Mouse (Mus musculus): Measurements from ENCODE around the gene Cd101. TPM values are rescaled to one million over a fixed set of nuclear protein-coding genes. Genes with fewer than 3 reads are reported as not detected.
A peak's percentile ranks its signal among the peaks of the same experiment; 100 is the strongest.

Gene Cd101
- polyA plus RNA-seq (2015; fragmentation: Nextera tagmentation; extraction: Ambion mirVana) = not detected in 2 replicates

GRCm38 (mm10) chr3:101029339-101029738, at the start of gene Cd101:
Gene Cd101 (minus strand): TSS chr3:101029556.
- 95% methylated on average over 4 of the region's 4 CpGs for WGBS

DNA sequence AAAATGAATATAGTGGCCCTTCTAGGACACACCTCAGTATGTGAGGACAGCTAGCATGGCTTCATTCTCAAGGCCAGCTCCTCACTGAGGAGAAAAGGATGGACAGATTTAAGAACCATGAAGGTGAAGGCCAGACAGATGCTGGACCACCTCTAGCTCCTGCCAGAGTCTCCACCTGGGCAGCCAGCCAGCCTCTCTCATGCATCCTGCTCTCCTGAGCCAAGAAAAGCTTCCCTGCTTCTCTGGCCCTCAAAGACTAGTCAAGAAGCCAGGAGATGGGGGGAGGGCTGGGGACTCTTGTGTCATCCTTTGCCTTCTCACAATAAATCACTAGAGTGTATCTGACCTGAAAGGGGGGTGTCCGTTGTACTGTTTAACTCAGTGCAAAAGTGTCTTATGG, 49.0 kb upstream of the Cd101 start:
- ATAC-seq = no peak
- peaks cover 6% of the 10 kb centered on the region; the same call in 1 of the 2 replicates for H3K36me3 ChIP-seq (ENCODE audit: control insufficient read depth, insufficient read depth, low read length)
- H3K27me3 ChIP-seq (ENCODE audit: control insufficient read depth, insufficient read depth, low read depth, low read length) = no peaks in the 10 kb centered on the region
- H3K4me1 ChIP-seq (ENCODE audit: control insufficient read depth, insufficient read depth, low read length) = no peaks in the 10 kb centered on the region; the same call in 1 of the 2 replicates
- H3K9ac ChIP-seq (ENCODE audit: low read depth, low read length) = no peak overlapping the region
- WGBS = 88% methylated on average over 1 of the region's 1 CpGs
- H3K27ac ChIP-seq (ENCODE audit: low read length) = no peak overlapping the region
- no peaks in the 10 kb centered on the region for H3K9me3 ChIP-seq (replicated peaks; ENCODE audit: control insufficient read depth, low read length, poor library complexity, severe bottlenecking)
- H3K4me2 ChIP-seq (ENCODE audit: low read length) = no peak overlapping the region
- H3K4me3 ChIP-seq (ENCODE audit: low read depth, low read length) = no peak overlapping the region

More at GRCm38 (mm10) chr3:101029339-101029738, at the start of gene Cd101:
- Histone ChIP-seq H3K36me3 (ENCODE audit: control insufficient read depth, insufficient read depth, low read length) (no peaks in the 10 kb centered on the region), H3K9ac (ENCODE audit: low read depth, low read length) (no peak within 1 kb of the TSS), H3K4me1 (ENCODE audit: control insufficient read depth, insufficient read depth, low read length) (no peaks in the 10 kb centered on the region), H3K9me3 (replicated peaks; ENCODE audit: control insufficient read depth, low read length, poor library complexity, severe bottlenecking) (no peaks in the 10 kb centered on the region), H3K27ac (ENCODE audit: low read length) (no peak within 1 kb of the TSS), H3K27me3 (ENCODE audit: control insufficient read depth, insufficient read depth, low read depth, low read length) (no peaks in the 10 kb centered on the region), H3K4me3 (ENCODE audit: low read depth, low read length) (no peak within 1 kb of the TSS), H3K4me2 (ENCODE audit: low read length) (no peak within 1 kb of the TSS)
- ATAC-seq = no peak

GRCm38 (mm10) chr3:101077710-101078100, 48.3 kb upstream of the Cd101 start:
- Histone ChIP-seq H3K27me3 (ENCODE audit: control insufficient read depth, insufficient read depth, low read depth, low read length) (no peaks in the 10 kb centered on the region), H3K9ac (ENCODE audit: low read depth, low read length) (no peak overlapping the region), H3K27ac (ENCODE audit: low read length) (no peak overlapping the region), H3K4me3 (ENCODE audit: low read depth, low read length) (no peak overlapping the region), H3K9me3 (replicated peaks; ENCODE audit: control insufficient read depth, low read length, poor library complexity, severe bottlenecking) (no peaks in the 10 kb centered on the region), H3K36me3 (ENCODE audit: control insufficient read depth, insufficient read depth, low read length) (peaks cover 6% of the 10 kb centered on the region; the same call in 1 of the 2 replicates), H3K4me2 (ENCODE audit: low read length) (no peak overlapping the region), H3K4me1 (ENCODE audit: control insufficient read depth, insufficient read depth, low read length) (peaks cover 2% of the 10 kb centered on the region; the same call in 1 of the 2 replicates)
- WGBS = 84% methylated on average over 6 of the region's 6 CpGs
- ATAC-seq = no peak

GRCm38 (mm10) chr3:101076966-101077709, 47.8 kb upstream of the Cd101 start:
- no peak overlapping the region for H3K27ac ChIP-seq (ENCODE audit: low read length)
- 93% methylated on average over 25 of the region's 25 CpGs for WGBS
- H3K36me3 ChIP-seq (ENCODE audit: control insufficient read depth, insufficient read depth, low read length) = peaks cover 6% of the 10 kb centered on the region; the same call in 1 of the 2 replicates
- no peak overlapping the region for H3K4me3 ChIP-seq (ENCODE audit: low read depth, low read length)
- peaks cover 5% of the 10 kb centered on the region; the same call in 1 of the 2 replicates for H3K4me1 ChIP-seq (ENCODE audit: control insufficient read depth, insufficient read depth, low read length)
- no peak for ATAC-seq
- no peaks in the 10 kb centered on the region for H3K9me3 ChIP-seq (replicated peaks; ENCODE audit: control insufficient read depth, low read length, poor library complexity, severe bottlenecking)
- H3K27me3 ChIP-seq (ENCODE audit: control insufficient read depth, insufficient read depth, low read depth, low read length) = no peaks in the 10 kb centered on the region
- H3K9ac ChIP-seq (ENCODE audit: low read depth, low read length) = no peak overlapping the region
- H3K4me2 ChIP-seq (ENCODE audit: low read length) = no peak overlapping the region

DNA sequence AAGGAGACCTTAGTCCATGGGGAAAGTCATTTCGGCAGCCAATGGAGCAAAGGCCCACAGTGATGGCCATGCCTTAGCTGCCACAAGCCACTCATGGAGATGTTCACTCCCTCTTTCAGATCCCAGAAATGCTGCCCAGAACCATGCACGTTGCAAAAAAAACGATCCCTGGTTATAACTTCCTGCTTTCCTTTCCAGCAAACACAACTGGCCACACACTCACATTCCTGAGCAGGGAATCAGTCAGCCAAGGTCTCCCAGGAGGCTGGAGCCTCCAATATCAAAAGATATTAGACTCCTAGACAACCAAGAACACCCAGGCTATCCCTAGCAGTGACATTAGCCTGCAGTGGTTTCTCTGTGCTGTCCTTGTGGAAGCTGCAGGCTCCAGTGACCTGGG, 46.5 kb upstream of the Cd101 start:
- Histone ChIP-seq H3K4me1 (ENCODE audit: control insufficient read depth, insufficient read depth, low read length) (peaks cover 18% of the 10 kb centered on the region), H3K4me3 (ENCODE audit: low read depth, low read length) (no peak overlapping the region), H3K9me3 (replicated peaks; ENCODE audit: control insufficient read depth, low read length, poor library complexity, severe bottlenecking) (no peaks in the 10 kb centered on the region), H3K9ac (ENCODE audit: low read depth, low read length) (no peak overlapping the region), H3K27ac (ENCODE audit: low read length) (no peak overlapping the region), H3K4me2 (ENCODE audit: low read length) (no peak overlapping the region), H3K27me3 (ENCODE audit: control insufficient read depth, insufficient read depth, low read depth, low read length) (no peaks in the 10 kb centered on the region), H3K36me3 (ENCODE audit: control insufficient read depth, insufficient read depth, low read length) (peaks cover 6% of the 10 kb centered on the region; the same call in 1 of the 2 replicates)
- no peak for ATAC-seq
- WGBS = 80% methylated on average over 3 of the region's 3 CpGs

DNA sequence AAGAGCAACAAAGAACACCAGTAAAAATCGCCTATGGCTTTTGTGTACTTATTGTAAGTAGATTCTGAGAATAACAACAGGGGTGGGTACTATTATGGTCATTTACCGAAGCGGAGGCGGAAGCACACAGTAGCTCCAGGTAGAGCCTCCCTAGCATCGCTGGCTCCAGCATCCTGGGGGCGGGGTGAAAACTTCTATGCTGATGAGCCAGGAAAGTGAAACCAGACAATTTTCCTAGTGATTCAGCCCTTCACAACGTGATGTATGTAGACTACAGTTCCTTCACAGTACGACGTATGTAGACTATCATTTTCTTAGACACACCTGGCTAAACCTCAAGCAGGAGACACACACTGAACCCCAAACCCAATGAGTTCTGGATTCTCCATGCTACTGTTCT, 44.0 kb upstream of the Cd101 start:
- 88% methylated on average over 9 of the region's 9 CpGs for WGBS
- Histone ChIP-seq H3K9me3 (replicated peaks; ENCODE audit: control insufficient read depth, low read length, poor library complexity, severe bottlenecking) (no peaks in the 10 kb centered on the region), H3K4me1 (ENCODE audit: control insufficient read depth, insufficient read depth, low read length) (peaks cover 29% of the 10 kb centered on the region), H3K27ac (ENCODE audit: low read length) (no peak overlapping the region), H3K4me2 (ENCODE audit: low read length) (no peak overlapping the region), H3K36me3 (ENCODE audit: control insufficient read depth, insufficient read depth, low read length) (no peaks in the 10 kb centered on the region), H3K4me3 (ENCODE audit: low read depth, low read length) (no peak overlapping the region), H3K9ac (ENCODE audit: low read depth, low read length) (no peak overlapping the region), H3K27me3 (ENCODE audit: control insufficient read depth, insufficient read depth, low read depth, low read length) (no peaks in the 10 kb centered on the region)
- no peak for ATAC-seq

DNA sequence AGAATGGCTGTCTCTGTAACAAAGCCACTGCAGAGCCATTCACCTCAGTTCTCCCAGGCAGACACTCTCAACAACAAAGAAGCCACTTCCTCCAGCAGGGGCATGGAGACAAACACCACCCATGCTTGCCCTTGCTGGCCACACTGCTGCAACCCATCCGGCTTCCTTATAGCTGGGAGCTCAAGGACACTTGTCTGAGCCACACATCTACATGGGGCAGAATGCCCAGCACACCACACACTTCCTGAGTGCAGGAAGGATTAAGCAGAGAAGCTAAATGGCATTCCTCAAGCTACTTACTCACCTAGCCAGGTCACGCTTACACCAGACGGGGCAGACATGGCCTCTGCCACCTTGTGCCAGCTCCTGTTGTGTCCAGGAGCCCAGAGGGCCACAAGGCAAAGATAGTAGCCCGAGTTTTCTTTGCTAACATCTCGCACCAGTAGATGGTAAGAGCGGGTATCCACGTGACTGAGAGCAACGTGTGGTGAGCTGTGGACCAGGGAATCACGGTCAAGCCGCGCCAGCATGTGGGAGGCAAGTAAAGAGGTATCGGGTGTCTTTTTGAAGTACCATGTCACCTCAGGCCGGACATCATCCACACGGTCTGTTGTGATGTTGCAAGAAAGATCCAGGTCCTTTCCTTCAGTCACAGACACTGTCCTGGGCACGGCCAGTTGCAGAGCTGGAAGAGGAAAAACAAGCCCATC, 43.3 kb upstream of the Cd101 start:
- ATAC-seq = no peak
- 89% methylated on average over 15 of the region's 15 CpGs for WGBS
- no peak overlapping the region for H3K4me2 ChIP-seq (ENCODE audit: low read length)
- H3K9me3 ChIP-seq (replicated peaks; ENCODE audit: control insufficient read depth, low read length, poor library complexity, severe bottlenecking) = no peaks in the 10 kb centered on the region
- no peaks in the 10 kb centered on the region for H3K36me3 ChIP-seq (ENCODE audit: control insufficient read depth, insufficient read depth, low read length)
- peaks cover 29% of the 10 kb centered on the region for H3K4me1 ChIP-seq (ENCODE audit: control insufficient read depth, insufficient read depth, low read length)
- H3K4me3 ChIP-seq (ENCODE audit: low read depth, low read length) = no peak overlapping the region
- no peak overlapping the region for H3K27ac ChIP-seq (ENCODE audit: low read length)
- H3K9ac ChIP-seq (ENCODE audit: low read depth, low read length) = no peak overlapping the region
- no peaks in the 10 kb centered on the region for H3K27me3 ChIP-seq (ENCODE audit: control insufficient read depth, insufficient read depth, low read depth, low read length)

DNA sequence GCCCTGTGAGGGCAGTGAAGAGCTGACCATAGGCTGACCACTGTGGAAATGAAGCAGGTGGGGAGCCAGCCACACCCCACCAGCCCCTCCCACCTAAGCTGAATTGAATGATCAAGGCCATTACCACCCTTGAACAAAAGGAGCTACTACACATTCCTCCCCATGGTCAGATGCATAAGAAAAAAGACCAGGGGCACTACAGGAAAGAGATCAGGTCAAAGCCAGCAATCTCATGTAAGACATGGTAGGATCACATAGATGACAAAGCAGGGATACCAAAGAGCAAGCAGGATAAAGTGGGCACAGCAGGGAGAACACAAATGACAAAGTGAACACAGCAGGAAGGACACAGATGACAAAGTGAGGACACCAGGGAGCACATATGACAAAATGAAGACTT, 42.2 kb upstream of the Cd101 start:
- no peaks in the 10 kb centered on the region for H3K9me3 ChIP-seq (replicated peaks; ENCODE audit: control insufficient read depth, low read length, poor library complexity, severe bottlenecking)
- H3K36me3 ChIP-seq (ENCODE audit: control insufficient read depth, insufficient read depth, low read length) = no peaks in the 10 kb centered on the region
- H3K27me3 ChIP-seq (ENCODE audit: control insufficient read depth, insufficient read depth, low read depth, low read length) = no peaks in the 10 kb centered on the region
- H3K4me2 ChIP-seq (ENCODE audit: low read length) = no peak overlapping the region
- H3K27ac ChIP-seq (ENCODE audit: low read length) = peak overlapping the region; percentile 63
- no peak overlapping the region for H3K4me3 ChIP-seq (ENCODE audit: low read depth, low read length)
- no peak for ATAC-seq
- peaks cover 29% of the 10 kb centered on the region for H3K4me1 ChIP-seq (ENCODE audit: control insufficient read depth, insufficient read depth, low read length)
- H3K9ac ChIP-seq (ENCODE audit: low read depth, low read length) = no peak overlapping the region

DNA sequence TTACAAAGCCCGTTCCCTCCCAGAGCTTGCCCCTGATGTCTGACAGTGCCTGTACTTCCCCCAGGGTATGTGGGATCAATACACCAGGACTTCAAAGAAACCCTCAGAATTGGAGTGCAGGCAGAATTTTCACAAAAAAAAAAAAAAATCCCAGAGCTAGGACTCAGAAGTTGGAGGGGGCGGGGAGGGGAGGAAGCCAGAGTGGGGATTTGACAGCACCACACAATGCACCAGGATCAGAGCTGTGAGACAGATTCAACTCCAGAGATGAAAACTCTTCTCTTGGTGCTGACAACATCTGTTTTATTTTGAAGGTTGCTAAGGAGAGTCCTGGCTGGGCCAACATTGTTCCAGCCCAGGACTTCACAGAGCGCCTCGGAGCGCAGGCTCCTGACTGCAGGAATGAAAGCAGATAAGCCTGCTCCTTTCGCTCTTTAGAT, 41.5 kb upstream of the Cd101 start:
- Histone ChIP-seq H3K36me3 (ENCODE audit: control insufficient read depth, insufficient read depth, low read length) (no peaks in the 10 kb centered on the region), H3K4me1 (ENCODE audit: control insufficient read depth, insufficient read depth, low read length) (peaks cover 32% of the 10 kb centered on the region), H3K9me3 (replicated peaks; ENCODE audit: control insufficient read depth, low read length, poor library complexity, severe bottlenecking) (no peaks in the 10 kb centered on the region), H3K27ac (ENCODE audit: low read length) (peak overlapping the region; percentile 63), H3K4me3 (ENCODE audit: low read depth, low read length) (no peak overlapping the region), H3K27me3 (ENCODE audit: control insufficient read depth, insufficient read depth, low read depth, low read length) (no peaks in the 10 kb centered on the region), H3K4me2 (ENCODE audit: low read length) (no peak overlapping the region), H3K9ac (ENCODE audit: low read depth, low read length) (no peak overlapping the region)
- 15% methylated on average over 6 of the region's 6 CpGs for WGBS
- ATAC-seq = peak; percentile 80
